Mouse (Mus musculus) midbrain, embryonic 11.5 days (tissue): ENCODE data around the gene Tmem151a. TPM values are rescaled to one million over a fixed set of nuclear protein-coding genes. Genes with fewer than 3 reads are reported as not detected.

Experiments used
- ATAC-seq: fragments of 200-750 bp; cut with Nextera tagmentation; 2 replicates; pipeline ENCODE4 v1.8.0; 2017; ENCODE audit warnings: moderate TSS enrichment, moderate library complexity; ENCODE audit not compliant: low FRiP score
- DNase-seq: peaks from one replicate; pipeline ENCODE4 v3.0.0; 2015; ENCODE audit warnings: low spot score; ENCODE audit errors: missing footprints
- H3K27ac ChIP-seq: fragments of 300-500 bp; sonication (generic); 2 replicates; pipeline ENCODE4 v1.5.1; 2014; ENCODE audit warnings: low read depth, low read length
- H3K27me3 ChIP-seq: fragments of 300-500 bp; sonication (generic); 2 replicates; pipeline ENCODE4 v1.6.1; 2014; ENCODE audit warnings: mild to moderate bottlenecking, low read length, moderate library complexity, mixed read lengths; ENCODE audit not compliant: control insufficient read depth, insufficient read depth
- H3K36me3 ChIP-seq: fragments of 300-500 bp; sonication (generic); 2 replicates; pipeline ENCODE4 v1.6.1; 2014; ENCODE audit warnings: mild to moderate bottlenecking, low read length, moderate library complexity, mixed read lengths; ENCODE audit not compliant: control insufficient read depth, insufficient read depth
- H3K4me1 ChIP-seq: fragments of 300-500 bp; sonication (generic); 2 replicates; pipeline ENCODE4 v1.6.1; 2014; ENCODE audit warnings: low read length; ENCODE audit not compliant: control insufficient read depth, insufficient read depth
- H3K4me2 ChIP-seq: fragments of 300-500 bp; sonication (generic); 2 replicates; pipeline ENCODE4 v1.6.1; 2014; ENCODE audit warnings: mild to moderate bottlenecking, moderate library complexity
- H3K4me3 ChIP-seq: fragments of 300-500 bp; sonication (generic); 2 replicates; pipeline ENCODE4 v1.5.1; 2014; ENCODE audit warnings: low read depth, low read length
- H3K9ac ChIP-seq: fragments of 300-500 bp; sonication (generic); 2 replicates; pipeline ENCODE4 v1.6.1; 2014; ENCODE audit warnings: low read length
- H3K9me3 ChIP-seq: fragments of 300-500 bp; sonication (generic); 2 replicates; pipeline ENCODE4 v1.6.1; 2016; ENCODE audit warnings: low read length; ENCODE audit not compliant: control insufficient read depth
- WGBS: fragments of 180-500 bp; shearing (Covaris S2); extraction: QIAGEN DNeasy Blood & Tissue Kit; methylation state at CpG from one replicate; pipeline ENCODE4 v1.1.7; 2014; 5-methylcytosine and 5-hydroxymethylcytosine counted together
- polyA plus RNA-seq: library from polyadenylated mRNA; unstranded; fragments of >200 nt; fragmentation: Nextera tagmentation; extraction: Ambion mirVana; gene quantifications from 2 replicates; pipeline ENCODE4 v1.2.1, GENCODE M21; 2014

Gene Tmem151a
- polyA plus RNA-seq, 1 experiment from 2014 or later, result 1.3 TPM

- Histone ChIP-seq H3K4me2 (no peak overlapping the region), H3K36me3 (no peaks in the 10 kb centered on the region), H3K9me3 (no peaks in the 10 kb centered on the region), H3K4me3 (no peak overlapping the region), H3K4me1 (peaks cover 10% of the 10 kb centered on the region), H3K27me3 (peaks cover 31% of the 10 kb centered on the region), H3K9ac (no peak overlapping the region), H3K27ac (no peak overlapping the region)
- no peak for DNase-seq
- ATAC-seq, result no peak
- WGBS, result 75% methylated on average over 7 of the region's 7 CpGs
Observed at GRCm38 (mm10) chr19:5065104-5065503, 20.2 kb downstream of the Tmem151a start.

- 84% methylated on average over 6 of the region's 6 CpGs for WGBS
- ATAC-seq (no peak), DNase-seq (no peak)
- Histone ChIP-seq H3K27ac (no peak overlapping the region), H3K4me3 (no peak overlapping the region), H3K27me3 (peaks cover 5% of the 10 kb centered on the region; the same call in 1 of the 2 replicates), H3K9me3 (no peaks in the 10 kb centered on the region), H3K4me1 (peaks cover 8% of the 10 kb centered on the region), H3K9ac (no peak overlapping the region), H3K4me2 (no peak overlapping the region), H3K36me3 (no peaks in the 10 kb centered on the region)
Observed at GRCm38 (mm10) chr19:5062446-5062845, 22.9 kb downstream of the Tmem151a start.

GRCm38 (mm10) chr19:5062041-5062440 lies 23.3 kb downstream of the Tmem151a start:
- Histone ChIP-seq H3K27me3 (0 out of 2 replicates have a peak, but pooled peaks cover 2% of the 10 kb centered on the region), H3K9ac (no peak overlapping the region), H3K4me3 (no peak overlapping the region), H3K27ac (no peak overlapping the region), H3K4me1 (peaks cover 8% of the 10 kb centered on the region; the same call in 1 of the 2 replicates), H3K9me3 (no peaks in the 10 kb centered on the region), H3K36me3 (no peaks in the 10 kb centered on the region), H3K4me2 (no peak overlapping the region)
- ATAC-seq (no peak), DNase-seq (no peak)
- 91% methylated on average over 5 of the region's 5 CpGs for WGBS

- Histone ChIP-seq H3K27me3 (no peaks in the 10 kb centered on the region), H3K27ac (no peak overlapping the region), H3K9me3 (no peaks in the 10 kb centered on the region), H3K36me3 (no peaks in the 10 kb centered on the region), H3K9ac (no peak overlapping the region), H3K4me2 (no peak overlapping the region), H3K4me1 (peaks cover 8% of the 10 kb centered on the region; the same call in 1 of the 2 replicates), H3K4me3 (no peak overlapping the region)
- 41% methylated on average over 5 of the region's 5 CpGs for WGBS
- no peak for DNase-seq
- ATAC-seq, result no peak
Observed at GRCm38 (mm10) chr19:5060365-5061330, 24.7 kb downstream of the Tmem151a start.

- DNase-seq (no peak), ATAC-seq (peak; percentile 47; the same call in 1 of the 2 replicates)
- Histone ChIP-seq H3K9me3 (no peaks in the 10 kb centered on the region), H3K4me1 (peaks cover 8% of the 10 kb centered on the region; the same call in 1 of the 2 replicates), H3K36me3 (no peaks in the 10 kb centered on the region), H3K27ac (no peak overlapping the region), H3K4me3 (no peak overlapping the region), H3K4me2 (no peak overlapping the region), H3K9ac (no peak overlapping the region), H3K27me3 (no peaks in the 10 kb centered on the region)
- 13% methylated on average over 10 of the region's 10 CpGs for WGBS
Observed at GRCm38 (mm10) chr19:5058801-5059771, 26.2 kb downstream of the Tmem151a start.

GRCm38 (mm10) chr19:5057876-5058775 lies 27.2 kb downstream of the Tmem151a start:
- Histone ChIP-seq H3K9ac (no peak overlapping the region), H3K36me3 (no peaks in the 10 kb centered on the region), H3K27ac (no peak overlapping the region), H3K9me3 (no peaks in the 10 kb centered on the region), H3K4me3 (no peak overlapping the region), H3K27me3 (peaks cover 8% of the 10 kb centered on the region), H3K4me1 (peaks cover 8% of the 10 kb centered on the region; the same call in 1 of the 2 replicates), H3K4me2 (no peak overlapping the region)
- 25% methylated on average over 16 of the region's 16 CpGs for WGBS
- DNase-seq (no peak), ATAC-seq (no peak)

DNA sequence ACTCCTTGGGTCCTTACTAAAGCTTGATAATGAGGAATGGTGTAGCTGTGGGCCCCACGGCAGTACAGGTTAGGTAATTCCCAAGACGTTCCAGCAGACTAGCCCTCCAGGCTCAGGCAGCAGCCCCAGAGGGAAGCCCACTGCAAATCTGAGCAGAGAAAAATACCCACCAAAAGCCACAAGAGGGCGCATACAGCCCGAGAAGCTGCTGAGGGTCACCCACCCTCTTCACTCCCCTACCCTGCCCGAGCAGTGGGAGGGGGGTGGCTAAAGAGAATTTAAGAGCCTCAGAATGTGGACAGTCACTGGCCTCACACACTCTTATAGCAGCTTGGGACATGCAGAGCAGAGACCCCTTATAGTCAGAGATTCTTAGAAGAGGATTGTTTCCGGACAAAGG lies 29.1 kb downstream of the Tmem151a start:
- no peak overlapping the region for H3K4me3 ChIP-seq
- H3K4me2 ChIP-seq, result no peak overlapping the region
- no peaks in the 10 kb centered on the region for H3K9me3 ChIP-seq
- no peak overlapping the region for H3K27ac ChIP-seq
- no peaks in the 10 kb centered on the region for H3K36me3 ChIP-seq
- H3K4me1 ChIP-seq, result peaks cover 9% of the 10 kb centered on the region
- H3K9ac ChIP-seq, result no peak overlapping the region
- DNase-seq (peak; percentile 95), ATAC-seq (peak; percentile 61)
- H3K27me3 ChIP-seq, result peaks cover 26% of the 10 kb centered on the region
- 10% methylated on average over 6 of the region's 6 CpGs for WGBS

DNA sequence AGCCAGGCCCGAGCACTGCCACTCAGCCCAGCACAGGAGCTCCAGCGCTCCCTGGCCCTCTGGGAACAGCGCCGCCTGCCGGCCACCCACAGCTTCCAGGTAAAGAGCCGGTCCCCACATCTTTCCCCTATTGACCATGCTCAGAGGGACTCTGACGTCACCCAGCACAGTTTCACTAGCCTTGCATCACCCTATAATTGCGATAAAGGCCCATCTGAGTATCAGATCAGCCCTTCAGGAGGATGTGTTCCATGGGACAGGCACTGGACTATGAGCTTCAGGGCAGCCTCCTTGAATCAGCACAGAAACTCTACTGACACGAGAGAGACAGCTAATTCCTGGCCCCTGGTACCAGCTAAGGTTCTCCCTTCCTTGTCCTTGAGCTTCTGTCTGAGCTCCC lies 31.4 kb downstream of the Tmem151a start:
- H3K27ac ChIP-seq, result no peak overlapping the region
- H3K4me2 ChIP-seq, result no peak overlapping the region
- no peaks in the 10 kb centered on the region for H3K36me3 ChIP-seq
- WGBS, result 18% methylated on average over 9 of the region's 9 CpGs
- no peaks in the 10 kb centered on the region for H3K9me3 ChIP-seq
- H3K4me3 ChIP-seq, result no peak overlapping the region
- DNase-seq (peak; percentile 95), ATAC-seq (no peak)
- peaks cover 35% of the 10 kb centered on the region for H3K27me3 ChIP-seq
- H3K4me1 ChIP-seq, result peaks cover 23% of the 10 kb centered on the region
- no peak overlapping the region for H3K9ac ChIP-seq
